Mouse (Mus musculus) T-cell, adult 2 months (primary cell): ENCODE measurements around the gene Sept7.
"Not testable (repeated sequence)": the region's sequence is repeated elsewhere in the genome, so short reads cannot be mapped to it uniquely, and the experiment has no call there.

Experiments used
- DNase-seq: peaks from one replicate; pipeline ENCODE4 v3.0.0; 2022; ENCODE audit warnings: low spot score

Sept7 gene

GRCm38 (mm10) chr9:25260411-25260810 lies 8.2 kb downstream of the Sept7 start:
- no peak for DNase-seq

GRCm38 (mm10) chr9:25260979-25261378 lies 8.7 kb downstream of the Sept7 start:
- DNase-seq, result no peak

GRCm38 (mm10) chr9:25262087-25262486 lies 9.8 kb downstream of the Sept7 start:
- DNase-seq, result no peak

GRCm38 (mm10) chr9:25265795-25266194 lies 13.6 kb downstream of the Sept7 start:
- no peak for DNase-seq

- no peak for DNase-seq
Observed at GRCm38 (mm10) chr9:25267133-25267532, 14.9 kb downstream of the Sept7 start.

GRCm38 (mm10) chr9:25267574-25267973 lies 15.3 kb downstream of the Sept7 start:
- no peak for DNase-seq

- no peak for DNase-seq
Observed at GRCm38 (mm10) chr9:25271902-25272301, 19.7 kb downstream of the Sept7 start.

- DNase-seq, result no peak
Observed at GRCm38 (mm10) chr9:25289796-25290195, 37.6 kb downstream of the Sept7 start.

GRCm38 (mm10) chr9:25309505-25310182 lies 57.4 kb downstream of the Sept7 start:
- DNase-seq, result peak; percentile 58

GRCm38 (mm10) chr9:25314304-25314703 lies 62.1 kb downstream of the Sept7 start:
- DNase-seq, result no peak

- no peak for DNase-seq
Observed at GRCm38 (mm10) chr9:25317827-25318505, 65.7 kb downstream of the Sept7 start.

GRCm38 (mm10) chr9:25319676-25320075 lies 67.4 kb downstream of the Sept7 start:
- DNase-seq, result not testable (repeated sequence)

- no peak for DNase-seq
Observed at GRCm38 (mm10) chr9:25327727-25328370, 75.6 kb downstream of the Sept7 start.

GRCm38 (mm10) chr9:25328946-25329723 lies 76.9 kb downstream of the Sept7 start:
- DNase-seq, result no peak

- no peak for DNase-seq
Observed at GRCm38 (mm10) chr9:25337436-25338198, 85.4 kb downstream of the Sept7 start.

- no peak for DNase-seq
Observed at GRCm38 (mm10) chr9:25340412-25340811, 88.2 kb downstream of the Sept7 start.

- DNase-seq, result no peak
Observed at GRCm38 (mm10) chr9:25353775-25354174, 101.5 kb downstream of the Sept7 start.

- no peak for DNase-seq
Observed at GRCm38 (mm10) chr9:25355806-25356205, 103.6 kb downstream of the Sept7 start.

- no peak for DNase-seq
Observed at GRCm38 (mm10) chr9:25357589-25357988, 105.3 kb downstream of the Sept7 start.

GRCm38 (mm10) chr9:25358018-25358417 lies 105.8 kb downstream of the Sept7 start:
- DNase-seq, result no peak
